Mouse (Mus musculus): ENCODE results near the gene Rabggta. TPM values are rescaled to one million over a fixed set of nuclear protein-coding genes. Genes with fewer than 3 reads are reported as not detected.

The Rabggta gene
- 27.4 and 45.7 TPM in 2 replicates for polyA plus RNA-seq (2012; ENCODE audit: low replicate concordance)

DNA sequence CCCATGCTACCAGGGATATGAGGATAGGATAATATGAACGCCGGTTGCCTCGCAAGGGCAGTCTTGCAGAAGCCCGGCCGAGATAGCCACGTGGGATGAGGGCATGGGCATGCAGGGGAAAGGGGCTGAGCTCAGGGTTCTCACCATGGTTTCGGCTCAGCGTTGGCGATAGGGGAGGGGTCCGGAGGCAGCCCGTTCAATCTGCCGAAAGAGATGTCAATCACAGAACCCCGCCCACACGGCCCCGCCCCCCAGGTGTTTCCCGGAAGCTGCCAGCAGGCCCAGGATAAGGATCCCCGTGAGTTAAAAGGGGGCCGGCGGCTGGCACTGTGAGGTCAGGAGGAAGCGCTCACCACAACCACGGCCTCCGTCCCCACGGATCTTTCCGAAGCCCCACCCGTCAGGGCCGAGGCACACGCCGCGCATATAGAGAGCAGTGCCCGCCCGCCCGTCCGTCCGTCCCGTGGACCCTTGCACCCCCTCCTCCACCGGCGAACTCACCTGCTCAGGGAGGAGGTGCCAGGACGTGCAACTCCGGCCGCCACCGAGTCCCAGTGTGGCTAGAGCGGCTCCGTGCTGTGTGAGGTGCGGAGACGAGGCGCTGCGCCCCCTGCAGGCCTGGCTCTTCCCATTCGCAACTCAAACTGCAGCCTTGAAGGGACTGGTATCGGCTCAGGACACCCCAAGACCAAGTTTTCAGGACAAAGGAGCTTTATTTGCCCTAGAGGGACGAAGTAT, at the start of gene Rabggta:
TSS of gene Rabggta (minus strand) at position 564 of the 738 bp plus-strand sequence.

DNA sequence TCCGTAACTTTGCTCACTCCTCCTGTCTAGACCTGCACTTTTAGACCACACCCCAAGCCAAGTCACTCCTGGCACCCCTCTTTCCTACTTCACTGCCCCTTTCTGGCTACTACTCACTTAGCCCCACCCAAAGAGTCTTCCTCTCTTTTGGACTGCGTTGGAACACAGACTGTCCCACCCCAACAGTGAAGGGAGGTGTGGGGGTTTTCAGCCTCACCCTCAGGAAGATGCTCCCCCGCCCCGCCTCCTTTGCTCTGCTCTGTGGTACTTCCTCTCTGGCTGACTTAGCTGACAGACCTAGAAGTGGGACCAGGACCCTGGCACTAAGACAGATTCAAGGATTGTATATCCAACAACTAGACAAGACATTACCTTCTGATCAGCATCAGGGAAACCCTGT, 43.6 kb upstream of the Rabggta start, which contains the start of gene Ltb4r1:
TSS of gene Ltb4r1 (plus strand) at position 267 of the 400 bp plus-strand sequence.

GRCm38 (mm10) chr14:55761163-55761562, 39.1 kb upstream of the Rabggta start, which contains the start of gene Ltb4r2:
TSS of gene Ltb4r2 (plus strand) at chr14:55761428.

GRCm38 (mm10) chr14:55758363-55758784, 36.3 kb upstream of the Rabggta start, which contains the start of gene Cideb:
TSS of gene Cideb (minus strand) at chr14:55758458.

GRCm38 (mm10) chr14:55745180-55745860, 23.3 kb upstream of the Rabggta start, which contains the start of the genes Dhrs1 and Nop9:
TSS of gene Dhrs1 (minus strand) at chr14:55745690.
TSS of gene Nop9 (plus strand) at chr14:55745693.

DNA sequence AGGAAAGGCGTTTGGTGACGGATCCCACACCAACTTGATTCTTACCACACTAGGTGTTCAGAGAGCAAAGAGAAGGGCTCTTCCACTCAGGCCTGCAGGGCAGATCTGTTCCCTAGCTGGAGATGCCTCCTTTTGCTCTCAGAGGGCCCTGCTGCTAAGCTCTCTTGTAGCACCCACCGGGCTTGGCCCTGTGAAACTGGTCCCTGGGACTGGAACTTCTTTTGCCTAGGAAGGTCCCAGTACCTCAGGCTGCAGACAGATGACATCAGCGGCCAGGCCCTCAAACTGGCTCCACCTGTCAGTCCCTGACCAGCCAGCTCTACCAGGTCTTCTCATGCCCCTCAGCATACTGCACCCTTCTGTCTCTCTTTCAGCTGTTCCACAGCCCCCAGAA, 8.3 kb downstream of the Rabggta start, which contains the start of gene Tgm1:
TSS of gene Tgm1 (minus strand) at position 198 of the 394 bp plus-strand sequence.

DNA sequence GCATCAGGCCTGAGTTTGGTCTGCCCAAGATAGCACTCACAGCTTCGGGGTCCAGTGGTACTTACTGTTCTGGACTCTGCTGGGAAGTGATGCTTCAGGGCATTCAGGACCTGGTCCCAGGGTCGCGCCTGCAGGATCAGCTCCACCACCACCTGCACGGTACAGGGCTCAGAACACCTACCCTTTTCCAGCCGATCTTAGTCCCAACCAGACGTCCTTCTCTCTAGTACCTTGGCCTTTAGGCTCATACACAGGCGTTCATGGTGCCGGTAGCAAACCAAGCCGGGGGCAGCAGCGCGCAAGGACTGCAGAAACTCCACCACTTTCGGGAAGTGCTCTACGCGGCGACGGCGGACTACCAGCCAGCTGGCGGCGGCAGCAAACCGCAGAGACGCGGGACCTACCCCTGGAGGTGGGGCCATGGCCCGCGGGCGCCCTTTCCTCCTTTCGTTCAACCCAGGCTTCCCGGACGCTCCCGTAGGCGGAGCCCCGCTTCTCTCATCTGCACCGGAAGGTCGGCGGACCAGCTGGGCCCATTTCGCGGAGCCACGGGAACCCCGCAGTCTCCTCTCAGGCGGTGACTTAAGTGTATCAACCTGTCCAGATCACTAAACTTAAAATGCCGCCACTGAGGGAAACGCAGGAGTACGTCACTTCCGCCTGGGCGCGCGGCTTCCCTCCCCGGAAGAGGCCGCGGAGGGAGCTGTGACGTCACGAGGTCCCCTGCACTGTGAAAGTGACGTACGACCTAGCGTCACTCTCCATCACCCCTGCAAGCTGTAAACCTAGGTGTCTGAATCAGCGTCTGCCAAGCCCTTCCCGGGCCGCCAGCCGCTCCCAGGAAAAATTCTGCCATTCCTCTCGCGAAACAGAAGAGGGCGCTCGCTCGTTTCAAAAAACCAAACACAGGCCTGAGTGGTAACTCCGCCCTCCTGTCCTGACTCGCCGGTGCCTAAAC, 40.6 kb downstream of the Rabggta start, which contains the start of gene Tinf2:
TSS of gene Tinf2 (minus strand) at position 661 of the 958 bp plus-strand sequence.

GRCm38 (mm10) chr14:55671833-55672740, 50.0 kb downstream of the Rabggta start, which contains the start of the genes Gmpr2 and Nedd8:
TSS of gene Gmpr2 (plus strand) at chr14:55671941.
TSS of gene Nedd8 (minus strand) at chr14:55672124.

Other genes with a start within 250 kb of the Rabggta start
- 25.8 and 52.4 TPM in 2 replicates for gene Dhrs4, start 243.5 kb downstream of the Rabggta start, polyA plus RNA-seq (2012; ENCODE audit: low replicate concordance)
- 3.4 and 6.3 TPM in 2 replicates for gene Carmil3, start 231.6 kb downstream of the Rabggta start, polyA plus RNA-seq (2012; ENCODE audit: low replicate concordance)
- gene Cpne6, start 211.8 kb downstream of the Rabggta start, polyA plus RNA-seq (2012; ENCODE audit: low replicate concordance), result not detected in 2 replicates
- not detected in 2 replicates for gene Nrl, start 197.3 kb downstream of the Rabggta start, polyA plus RNA-seq (2012; ENCODE audit: low replicate concordance)
- 40.5 and 60.9 TPM in 2 replicates for gene Pck2, start 182.0 kb downstream of the Rabggta start, polyA plus RNA-seq (2012; ENCODE audit: low replicate concordance)
- 66.7 and 69.0 TPM in 2 replicates for gene Dcaf11, start 162.3 kb downstream of the Rabggta start, polyA plus RNA-seq (2012; ENCODE audit: low replicate concordance)
- 2.0 TPM in 1 of 2 replicates, not detected in the other for gene A730061H03Rik, start 161.9 kb downstream of the Rabggta start, polyA plus RNA-seq (2012; ENCODE audit: low replicate concordance)
- gene Fitm1, start 146.6 kb downstream of the Rabggta start, polyA plus RNA-seq (2012; ENCODE audit: low replicate concordance), result 0.33 TPM in 1 of 2 replicates, not detected in the other
- 226 and 353 TPM in 2 replicates for gene Psme1, start 144.1 kb downstream of the Rabggta start, polyA plus RNA-seq (2012; ENCODE audit: low replicate concordance)
- 10.0 and 14.4 TPM in 2 replicates for gene Emc9, start 137.0 kb downstream of the Rabggta start, polyA plus RNA-seq (2012; ENCODE audit: low replicate concordance)
- gene Psme2, start 131.2 kb downstream of the Rabggta start, polyA plus RNA-seq (2012; ENCODE audit: low replicate concordance), result 65.8 and 135 TPM in 2 replicates
- gene Rnf31, start 130.6 kb downstream of the Rabggta start, polyA plus RNA-seq (2012; ENCODE audit: low replicate concordance), result 46.9 and 59.8 TPM in 2 replicates
- 35.4 and 179 TPM in 2 replicates for gene Irf9, start 118.7 kb downstream of the Rabggta start, polyA plus RNA-seq (2012; ENCODE audit: low replicate concordance)
- 0.49 and 0.84 TPM in 2 replicates for gene Rec8, start 104.2 kb downstream of the Rabggta start, polyA plus RNA-seq (2012; ENCODE audit: low replicate concordance)
- 14.0 and 57.8 TPM in 2 replicates for gene Ipo4, start 86.3 kb downstream of the Rabggta start, polyA plus RNA-seq (2012; ENCODE audit: low replicate concordance)
- gene Gm49378, start 84.4 kb downstream of the Rabggta start, polyA plus RNA-seq (2012; ENCODE audit: low replicate concordance), result 3.7 TPM in 1 of 2 replicates, not detected in the other
- 14.0 and 32.8 TPM in 2 replicates for gene Tm9sf1, start 78.5 kb downstream of the Rabggta start, polyA plus RNA-seq (2012; ENCODE audit: low replicate concordance)
- 0.45 and 0.48 TPM in 2 replicates for gene Tssk4, start 72.1 kb downstream of the Rabggta start, polyA plus RNA-seq (2012; ENCODE audit: low replicate concordance)
- 18.5 and 23.8 TPM in 2 replicates for gene Mdp1, start 61.8 kb downstream of the Rabggta start, polyA plus RNA-seq (2012; ENCODE audit: low replicate concordance)
- gene Gmpr2, start 50.3 kb downstream of the Rabggta start, polyA plus RNA-seq (2012; ENCODE audit: low replicate concordance), result 5.9 and 22.3 TPM in 2 replicates
- gene Nedd8, start 50.1 kb downstream of the Rabggta start, polyA plus RNA-seq (2012; ENCODE audit: low replicate concordance), result 36.9 and 68.6 TPM in 2 replicates
- 48.2 and 59.6 TPM in 2 replicates for gene Tinf2, start 40.4 kb downstream of the Rabggta start, polyA plus RNA-seq (2012; ENCODE audit: low replicate concordance)
- gene Tgm1, start 8.3 kb downstream of the Rabggta start, polyA plus RNA-seq (2012; ENCODE audit: low replicate concordance), result 13.8 and 16.6 TPM in 2 replicates
- 8.3 and 9.9 TPM in 2 replicates for gene Dhrs1, start 23.4 kb upstream of the Rabggta start, polyA plus RNA-seq (2012; ENCODE audit: low replicate concordance)
- 16.1 and 20.1 TPM in 2 replicates for gene Nop9, start 23.4 kb upstream of the Rabggta start, polyA plus RNA-seq (2012; ENCODE audit: low replicate concordance)
- 0.11 and 0.15 TPM in 2 replicates for gene Cideb, start 36.2 kb upstream of the Rabggta start, polyA plus RNA-seq (2012; ENCODE audit: low replicate concordance)
- 0.13 and 0.56 TPM in 2 replicates for gene Ltb4r2, start 39.2 kb upstream of the Rabggta start, polyA plus RNA-seq (2012; ENCODE audit: low replicate concordance)
- 4.6 and 38.8 TPM in 2 replicates for gene Ltb4r1, start 43.7 kb upstream of the Rabggta start, polyA plus RNA-seq (2012; ENCODE audit: low replicate concordance)
- 0.45 and 1.2 TPM in 2 replicates for gene Adcy4, start 61.8 kb upstream of the Rabggta start, polyA plus RNA-seq (2012; ENCODE audit: low replicate concordance)
- gene Ripk3, start 66.6 kb upstream of the Rabggta start, polyA plus RNA-seq (2012; ENCODE audit: low replicate concordance), result 43.4 and 85.4 TPM in 2 replicates
- gene Nfatc4, start 100.9 kb upstream of the Rabggta start, polyA plus RNA-seq (2012; ENCODE audit: low replicate concordance), result 0.08 and 0.16 TPM in 2 replicates
- gene Nynrin, start 131.7 kb upstream of the Rabggta start, polyA plus RNA-seq (2012; ENCODE audit: low replicate concordance), result 0.58 and 0.74 TPM in 2 replicates
- 0.03 and 0.25 TPM in 2 replicates for gene Cbln3, start 162.1 kb upstream of the Rabggta start, polyA plus RNA-seq (2012; ENCODE audit: low replicate concordance)
- gene Khnyn, start 162.7 kb upstream of the Rabggta start, polyA plus RNA-seq (2012; ENCODE audit: low replicate concordance), result 32.4 and 55.4 TPM in 2 replicates
- gene Sdr39u1, start 178.0 kb upstream of the Rabggta start, polyA plus RNA-seq (2012; ENCODE audit: low replicate concordance), result 13.1 and 24.5 TPM in 2 replicates
- gene Cma1, start 222.4 kb upstream of the Rabggta start, polyA plus RNA-seq (2012; ENCODE audit: low replicate concordance), result 0.73 and 2.0 TPM in 2 replicates
- not detected in 2 replicates for gene Cma2, start 228.7 kb upstream of the Rabggta start, polyA plus RNA-seq (2012; ENCODE audit: low replicate concordance)

All from hematopoietic multipotent progenitor cell, adult 10-12 weeks (in vitro differentiated cells).